Mouse (Mus musculus) midbrain, embryonic 10.5 days (tissue): ENCODE data around the gene Gm21897. TPM values are rescaled to one million over a fixed set of nuclear protein-coding genes. Genes with fewer than 3 reads are reported as not detected.
"Not testable (repeated sequence)": the region's sequence is repeated elsewhere in the genome, so short reads cannot be mapped to it uniquely, and the experiment has no call there.

Source experiments
- DNase-seq: peaks from one replicate; pipeline ENCODE4 v3.0.0-alpha.2; 2017; ENCODE audit warnings: low spot score
- H3K27ac ChIP-seq: fragments of 300-500 bp; sonication (generic); replicated peaks from 2 replicates; pipeline ENCODE4 v1.5.1; 2016; ENCODE audit warnings: mild to moderate bottlenecking
- H3K27me3 ChIP-seq: fragments of 300-500 bp; sonication (generic); 2 replicates; pipeline ENCODE4 v1.6.1; 2016; ENCODE audit warnings: low read depth, mild to moderate bottlenecking; ENCODE audit not compliant: poor library complexity, severe bottlenecking
- H3K36me3 ChIP-seq: fragments of 300-500 bp; sonication (generic); 2 replicates; pipeline ENCODE4 v1.6.1; 2016; ENCODE audit warnings: mild to moderate bottlenecking, moderate library complexity
- H3K4me1 ChIP-seq: fragments of 300-500 bp; sonication (generic); 2 replicates; pipeline ENCODE4 v1.6.1; 2016
- H3K4me3 ChIP-seq: fragments of 300-500 bp; sonication (generic); 2 replicates; pipeline ENCODE4 v1.5.1; 2016; ENCODE audit warnings: mild to moderate bottlenecking, moderate library complexity
- H3K9me3 ChIP-seq: fragments of 300-500 bp; sonication (generic); replicated peaks from 2 replicates; pipeline ENCODE4 v1.6.1; 2016; ENCODE audit warnings: mild to moderate bottlenecking
- WGBS: fragments of 180-500 bp; shearing (Covaris S2); methylation state at CpG from one replicate; pipeline ENCODE4 v1.1.7; 2016; 5-methylcytosine and 5-hydroxymethylcytosine counted together
- polyA plus RNA-seq: library from polyadenylated mRNA; unstranded; fragments of >200 nt; fragmentation: Nextera tagmentation; extraction: Ambion mirVana; gene quantifications from 2 replicates; pipeline ENCODE4 v1.2.1, GENCODE M21; 2016

Gene Gm21897
- not detected in 2 replicates for polyA plus RNA-seq

DNA sequence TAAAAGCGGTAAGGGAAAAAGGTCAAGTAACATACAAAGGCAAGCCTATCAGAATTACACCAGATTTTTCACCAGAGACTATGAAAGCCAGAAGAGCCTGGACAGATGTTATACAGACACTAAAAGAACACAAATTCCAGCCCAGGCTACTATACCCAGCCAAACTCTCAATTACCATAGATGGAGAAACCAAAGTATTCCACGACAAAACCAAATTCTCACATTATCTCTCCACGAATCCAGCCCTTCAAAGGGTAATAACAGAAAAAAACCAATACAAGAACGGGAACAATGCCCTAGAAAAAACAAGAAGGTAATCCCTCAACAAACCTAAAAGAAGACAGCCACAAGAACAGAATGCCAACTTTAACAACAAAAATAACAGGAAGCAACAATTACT lies at the start of gene Gm21897:
Gene Gm21897, plus strand, starts transcription at position 301 of the 400 bp plus-strand sequence.
- DNase-seq, H3K27me3 ChIP-seq, H3K4me3 ChIP-seq, H3K36me3 ChIP-seq, H3K27ac ChIP-seq, H3K4me1 ChIP-seq: not testable (repeated sequence)
- WGBS: no CpG with 5 or more reads among the region's 4 CpGs
- H3K9me3 ChIP-seq: peaks cover 14% of the 10 kb centered on the region

DNA sequence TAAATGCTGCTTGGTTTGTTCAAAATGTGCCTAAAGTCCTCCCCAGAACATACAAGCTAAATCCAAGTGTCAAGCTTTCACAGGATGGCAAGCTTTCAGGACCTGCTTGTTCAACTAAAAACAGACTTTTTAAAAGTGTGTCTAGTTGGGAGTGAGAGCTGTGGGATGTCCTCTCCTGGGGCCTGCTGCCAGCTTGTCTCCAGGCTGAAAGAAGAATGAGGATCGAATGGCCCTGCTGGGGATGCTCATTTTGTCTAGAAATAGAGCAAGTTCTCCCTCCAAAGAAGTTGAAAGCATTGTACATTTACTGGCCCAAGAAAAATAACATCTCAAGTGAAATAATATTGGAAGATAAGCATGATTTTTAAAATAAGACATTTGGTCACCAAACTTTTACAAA lies 45.0 kb upstream of the Gm21897 start:
- H3K4me3 ChIP-seq: no peak overlapping the region
- no peak for DNase-seq
- no peak overlapping the region for H3K27ac ChIP-seq
- 74% methylated on average over 1 of the region's 1 CpGs for WGBS
- H3K9me3 ChIP-seq: no peaks in the 10 kb centered on the region
- no peaks in the 10 kb centered on the region for H3K4me1 ChIP-seq
- H3K27me3 ChIP-seq: no peaks in the 10 kb centered on the region
- no peaks in the 10 kb centered on the region for H3K36me3 ChIP-seq

DNA sequence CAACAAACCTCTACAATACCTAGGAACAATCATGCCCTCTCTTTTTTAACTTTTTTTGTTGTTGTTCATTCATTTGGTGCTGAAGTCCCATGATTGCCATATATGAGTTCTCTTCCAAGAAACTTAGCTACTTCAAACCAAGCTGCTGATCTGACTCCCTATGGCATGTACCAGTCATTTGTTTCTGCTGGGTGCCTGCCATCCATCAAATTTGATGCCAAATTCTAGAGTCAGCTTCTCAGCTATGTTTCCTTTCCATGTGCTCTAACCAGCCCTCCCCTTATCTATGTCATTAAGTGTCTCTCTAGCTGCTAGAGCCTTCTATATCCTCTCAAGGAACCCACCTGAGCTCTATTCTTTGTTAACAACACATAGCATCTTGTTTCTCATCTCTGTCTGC lies 39.8 kb upstream of the Gm21897 start:
- DNase-seq: no peak
- no peaks in the 10 kb centered on the region for H3K27me3 ChIP-seq

DNA sequence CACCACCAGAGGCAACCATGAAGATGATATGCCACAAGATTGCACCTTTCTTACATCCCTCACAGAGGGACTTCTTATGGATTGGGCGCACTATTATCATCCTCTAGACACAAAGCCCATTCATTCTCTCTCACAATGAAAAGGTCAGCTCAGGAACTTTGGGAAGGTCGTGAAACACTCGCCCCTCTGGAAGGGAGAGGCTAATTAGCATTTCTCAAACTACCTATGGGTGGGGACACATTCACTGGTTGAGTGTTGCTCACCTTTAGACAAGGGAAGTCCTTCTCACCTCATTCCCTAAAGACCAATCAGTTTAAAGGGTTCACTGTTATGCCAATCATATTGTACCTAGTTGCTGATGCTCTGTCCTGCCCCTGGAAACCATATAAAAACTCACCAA lies 24.2 kb upstream of the Gm21897 start:
- WGBS: 76% methylated on average over 3 of the region's 3 CpGs
- DNase-seq: no peak

More for the DNA sequence above, 39.8 kb upstream of the Gm21897 start:
- Histone ChIP-seq H3K27ac (no peak overlapping the region), H3K9me3 (no peaks in the 10 kb centered on the region; the same call in 1 of the 2 replicates), H3K4me1 (no peaks in the 10 kb centered on the region), H3K4me3 (no peak overlapping the region), H3K36me3 (no peaks in the 10 kb centered on the region)

DNA sequence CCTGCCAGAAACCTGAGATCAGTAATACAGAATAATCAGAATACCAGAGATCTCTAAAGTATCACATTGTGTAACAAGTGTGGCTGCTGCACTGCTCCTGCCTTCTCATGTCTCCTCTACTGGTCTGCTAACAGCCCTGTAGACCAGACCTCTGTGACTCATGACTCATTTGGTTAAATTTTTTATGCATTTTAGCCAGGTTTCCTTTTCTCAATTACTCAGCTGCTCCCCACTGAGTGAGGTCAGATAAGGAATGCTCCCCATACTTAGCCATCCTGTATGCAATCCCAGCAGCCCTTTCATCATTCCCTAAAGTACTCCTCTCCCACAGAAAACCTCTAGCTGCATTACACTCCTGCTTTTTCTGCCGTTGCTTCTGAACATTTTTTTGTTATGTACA lies 23.0 kb upstream of the Gm21897 start:
- Histone ChIP-seq H3K9me3 (no peaks in the 10 kb centered on the region), H3K27me3 (no peaks in the 10 kb centered on the region), H3K27ac (no peak overlapping the region), H3K4me3 (no peak overlapping the region), H3K36me3 (no peaks in the 10 kb centered on the region), H3K4me1 (no peaks in the 10 kb centered on the region)
- DNase-seq: no peak
- 87% methylated on average over 1 of the region's 1 CpGs for WGBS

More for the DNA sequence above, 24.2 kb upstream of the Gm21897 start:
- Histone ChIP-seq H3K4me1 (no peaks in the 10 kb centered on the region), H3K36me3 (no peaks in the 10 kb centered on the region), H3K4me3 (no peak overlapping the region), H3K9me3 (no peaks in the 10 kb centered on the region), H3K27me3 (no peaks in the 10 kb centered on the region), H3K27ac (no peak overlapping the region)

DNA sequence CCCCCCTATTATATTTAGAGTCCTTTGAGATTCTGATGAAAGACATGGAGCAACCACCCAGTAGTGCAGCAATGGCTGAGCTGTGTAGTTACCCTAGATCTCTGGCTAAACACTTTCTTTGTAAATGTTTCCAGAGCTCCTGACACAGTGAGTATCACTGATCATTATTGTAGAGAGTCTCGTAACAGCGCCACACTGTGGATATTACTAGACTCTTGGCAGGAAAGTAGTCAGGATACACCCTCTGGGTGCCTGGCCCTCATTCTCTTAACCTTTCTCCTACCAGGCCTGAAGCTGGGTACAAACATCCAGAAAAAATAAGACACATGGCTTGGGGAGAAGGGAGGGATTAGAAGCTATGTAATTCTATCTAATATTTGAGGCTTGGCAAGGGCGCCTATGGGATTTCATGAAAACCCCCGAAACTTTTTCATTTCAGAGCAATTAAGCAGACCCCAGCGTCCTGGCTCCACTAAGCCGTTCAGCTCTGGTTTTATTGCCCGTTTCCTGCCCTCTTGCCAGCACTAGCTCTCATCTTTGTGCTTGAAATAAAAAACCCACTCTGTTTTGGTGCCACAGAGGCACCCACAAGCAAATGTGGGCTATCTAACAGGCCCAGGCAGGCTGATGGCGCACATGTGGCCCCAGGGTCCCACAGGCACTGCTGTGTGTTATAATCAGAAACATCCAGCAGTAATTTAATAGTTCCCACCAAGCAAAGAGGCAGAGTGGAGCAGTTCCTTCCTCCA lies 22.2 kb upstream of the Gm21897 start:
- Histone ChIP-seq H3K4me3 (no peak overlapping the region), H3K9me3 (no peaks in the 10 kb centered on the region), H3K4me1 (no peaks in the 10 kb centered on the region), H3K27ac (no peak overlapping the region), H3K36me3 (no peaks in the 10 kb centered on the region), H3K27me3 (no peaks in the 10 kb centered on the region)
- WGBS: 68% methylated on average over 8 of the region's 8 CpGs
- DNase-seq: peak; percentile 17

DNA sequence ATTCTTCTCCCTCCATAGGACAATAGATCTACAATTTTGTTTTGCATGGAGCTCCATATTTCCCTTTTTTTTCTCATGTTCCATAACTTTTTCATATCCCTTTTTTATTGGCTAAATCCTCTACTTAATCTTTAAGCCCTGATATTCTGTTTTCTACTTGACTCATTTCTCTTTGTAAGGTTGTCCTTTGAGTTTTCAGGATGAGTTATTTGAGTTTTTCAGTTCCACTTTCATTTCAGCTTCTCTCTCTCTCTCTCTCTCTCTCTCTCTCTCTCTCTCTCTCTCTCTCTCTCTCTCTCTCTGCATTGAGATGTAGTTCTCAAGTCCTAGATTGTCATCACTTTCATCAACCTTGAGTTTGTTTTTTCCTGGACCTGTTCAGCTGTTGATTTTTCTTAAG lies 17.3 kb downstream of the Gm21897 start:
- no peaks in the 10 kb centered on the region for H3K27me3 ChIP-seq
- no peaks in the 10 kb centered on the region for H3K4me1 ChIP-seq
- H3K9me3 ChIP-seq: no peaks in the 10 kb centered on the region
- no peaks in the 10 kb centered on the region for H3K36me3 ChIP-seq
- no peak overlapping the region for H3K4me3 ChIP-seq
- no peak for DNase-seq
- no peak overlapping the region for H3K27ac ChIP-seq

DNA sequence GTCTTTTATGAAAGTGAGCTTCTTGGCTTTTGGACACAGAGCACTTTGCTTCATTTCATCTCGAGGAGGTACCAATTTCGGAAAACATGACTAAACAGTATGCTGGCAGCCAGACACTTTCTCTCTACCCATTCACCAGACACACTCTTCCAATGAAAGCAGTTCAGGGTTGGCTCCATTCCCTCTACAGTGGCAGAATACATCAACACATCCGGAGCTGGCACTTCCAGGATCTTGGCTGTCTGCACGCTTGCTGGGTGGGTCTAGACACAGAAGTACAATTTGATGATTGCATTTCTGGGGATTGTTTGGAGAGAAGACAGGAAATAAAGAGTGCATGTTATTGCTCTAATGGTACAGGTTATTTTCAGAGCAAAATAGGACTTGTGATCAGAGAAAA lies 21.8 kb downstream of the Gm21897 start:
- no peaks in the 10 kb centered on the region for H3K9me3 ChIP-seq
- H3K27ac ChIP-seq: no peak overlapping the region
- no peak overlapping the region for H3K4me3 ChIP-seq
- no peaks in the 10 kb centered on the region for H3K4me1 ChIP-seq
- H3K36me3 ChIP-seq: no peaks in the 10 kb centered on the region
- WGBS: 89% methylated on average over 4 of the region's 4 CpGs
- no peak for DNase-seq
- H3K27me3 ChIP-seq: no peaks in the 10 kb centered on the region

DNA sequence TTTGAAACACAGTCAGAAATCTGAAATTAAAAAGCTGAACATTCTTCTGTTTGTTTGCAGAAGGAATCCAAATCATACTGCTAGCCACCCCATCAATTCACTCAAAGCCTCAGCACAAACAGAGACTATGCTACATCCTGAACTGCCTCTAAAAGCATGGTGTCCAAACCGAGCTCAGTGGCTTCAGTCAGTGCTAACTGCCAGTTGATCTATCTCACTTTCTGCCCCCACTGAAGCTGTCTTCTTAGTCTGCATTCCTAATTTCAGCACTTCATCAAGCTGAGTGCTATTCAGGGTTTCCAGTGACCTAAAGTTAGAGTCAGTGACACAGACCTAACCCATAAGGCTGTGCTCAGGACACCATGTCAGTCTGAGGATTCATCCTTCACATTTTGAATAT lies 28.8 kb downstream of the Gm21897 start:
- no peaks in the 10 kb centered on the region for H3K9me3 ChIP-seq
- H3K27me3 ChIP-seq: no peaks in the 10 kb centered on the region
- DNase-seq: no peak
- no peak overlapping the region for H3K4me3 ChIP-seq
- H3K27ac ChIP-seq: no peak overlapping the region
- H3K4me1 ChIP-seq: no peaks in the 10 kb centered on the region
- no peaks in the 10 kb centered on the region for H3K36me3 ChIP-seq
- WGBS: 78% methylated on average over 1 of the region's 1 CpGs

DNA sequence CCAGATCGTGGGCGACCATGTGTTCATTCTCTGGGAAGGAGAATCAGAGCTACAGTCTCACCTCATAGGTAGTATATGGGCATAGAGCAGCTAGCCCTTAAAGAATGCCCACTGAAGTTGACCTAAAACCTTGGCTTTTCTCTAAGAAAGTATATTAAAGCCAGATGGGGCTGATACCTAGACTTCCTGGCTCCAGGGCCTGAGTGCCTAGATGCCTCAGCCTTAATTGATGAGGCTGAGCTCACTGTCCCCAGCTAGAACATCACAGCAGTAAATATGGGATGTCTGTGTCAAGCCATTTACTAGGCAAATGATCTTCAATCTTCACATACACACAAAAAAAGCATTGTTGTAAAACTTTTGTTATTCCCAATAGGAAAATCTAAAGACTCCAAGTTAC lies 32.1 kb downstream of the Gm21897 start:
- Histone ChIP-seq H3K4me1 (no peaks in the 10 kb centered on the region), H3K27ac (no peak overlapping the region), H3K36me3 (no peaks in the 10 kb centered on the region), H3K9me3 (no peaks in the 10 kb centered on the region), H3K27me3 (no peaks in the 10 kb centered on the region), H3K4me3 (no peak overlapping the region)
- WGBS: 100% methylated on average over 2 of the region's 2 CpGs
- no peak for DNase-seq

DNA sequence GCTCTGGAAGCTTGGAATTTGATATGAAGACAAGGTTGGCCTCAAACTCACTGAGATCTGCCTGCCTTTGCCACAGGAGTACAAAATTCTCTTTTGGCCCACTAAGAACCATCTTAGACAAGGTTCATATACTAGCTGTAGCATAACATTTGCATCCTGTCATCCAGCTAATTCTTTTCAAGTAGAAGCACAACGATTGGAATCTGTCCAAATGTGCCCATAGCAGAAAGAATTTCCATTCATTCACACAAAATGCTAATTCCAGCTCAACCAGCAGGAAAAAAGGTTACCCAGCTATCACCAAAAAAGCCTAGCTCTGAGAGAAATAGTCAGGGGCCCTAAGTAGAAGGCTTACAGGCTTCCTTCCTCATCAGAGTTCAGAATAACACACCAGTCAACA lies 34.0 kb downstream of the Gm21897 start:
- H3K4me3 ChIP-seq: no peak overlapping the region
- no peaks in the 10 kb centered on the region for H3K27me3 ChIP-seq
- H3K36me3 ChIP-seq: no peaks in the 10 kb centered on the region
- no peak overlapping the region for H3K27ac ChIP-seq
- no peak for DNase-seq
- 71% methylated on average over 1 of the region's 1 CpGs for WGBS
- H3K4me1 ChIP-seq: no peaks in the 10 kb centered on the region
- no peaks in the 10 kb centered on the region for H3K9me3 ChIP-seq

DNA sequence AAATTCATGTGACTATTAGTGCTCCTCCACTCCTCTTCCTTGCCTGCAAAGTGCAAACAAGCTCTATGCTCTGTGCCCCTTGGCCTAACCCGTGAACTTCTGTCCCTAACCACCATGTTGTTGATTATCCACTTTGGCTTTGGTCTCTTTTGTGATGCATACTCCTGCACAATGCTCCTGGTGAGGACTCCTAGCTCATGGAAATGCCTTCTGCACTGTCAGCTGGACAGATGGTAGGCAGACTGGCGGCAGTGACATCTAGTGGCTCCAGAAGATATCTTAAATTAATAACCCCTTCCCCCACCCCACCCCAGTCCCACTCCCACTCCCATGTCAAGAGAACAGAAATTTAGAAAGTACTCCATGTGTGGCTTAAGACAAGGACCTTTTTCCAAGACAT lies 35.1 kb downstream of the Gm21897 start:
- H3K4me3 ChIP-seq: no peak overlapping the region
- no peak for DNase-seq
- WGBS: 51% methylated on average over 2 of the region's 2 CpGs
- no peaks in the 10 kb centered on the region for H3K27me3 ChIP-seq
- H3K36me3 ChIP-seq: no peaks in the 10 kb centered on the region
- no peak overlapping the region for H3K27ac ChIP-seq
- no peaks in the 10 kb centered on the region for H3K9me3 ChIP-seq
- H3K4me1 ChIP-seq: no peaks in the 10 kb centered on the region

DNA sequence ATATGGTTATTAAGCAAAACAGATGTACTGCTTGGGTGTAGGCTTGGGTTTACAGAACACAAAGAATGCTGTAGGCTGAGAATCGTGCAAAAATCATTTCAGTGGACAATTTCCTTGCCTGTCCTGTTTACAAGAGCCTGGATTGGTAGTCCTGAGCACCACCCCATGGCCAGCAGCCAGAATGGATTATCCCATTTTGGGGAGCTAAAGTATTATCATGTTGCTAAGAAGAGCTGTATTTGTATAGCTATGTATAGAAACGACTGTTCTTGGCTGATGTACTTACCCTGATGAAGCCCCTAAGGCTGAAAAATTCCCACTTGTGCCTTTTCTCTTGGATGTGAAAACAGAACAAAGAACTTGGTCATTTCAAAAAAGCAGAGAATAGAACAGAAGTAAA lies 37.6 kb downstream of the Gm21897 start:
- H3K27me3 ChIP-seq: no peaks in the 10 kb centered on the region
- no peaks in the 10 kb centered on the region for H3K9me3 ChIP-seq
- no peak overlapping the region for H3K27ac ChIP-seq
- H3K36me3 ChIP-seq: no peaks in the 10 kb centered on the region
- H3K4me3 ChIP-seq: no peak overlapping the region
- 82% methylated on average over 2 of the region's 2 CpGs for WGBS
- H3K4me1 ChIP-seq: no peaks in the 10 kb centered on the region
- DNase-seq: no peak

DNA sequence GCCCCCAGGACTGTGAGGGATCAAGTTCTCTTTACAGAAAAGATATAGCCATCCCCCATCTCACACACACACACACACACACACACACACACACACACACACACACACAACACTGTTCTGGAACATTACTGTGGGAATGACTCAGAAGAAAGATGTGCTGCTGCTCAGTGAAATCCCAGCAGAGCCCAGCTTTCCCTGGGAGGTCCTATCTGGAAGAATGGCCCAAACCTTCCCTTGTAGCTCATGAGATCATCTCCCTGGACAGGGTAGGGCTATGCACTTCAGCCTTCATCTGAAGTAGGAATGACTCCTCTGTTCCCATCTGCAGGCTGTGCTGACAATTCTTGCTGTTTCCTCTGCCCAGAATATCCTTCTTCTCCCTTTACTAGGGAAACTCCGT lies 38.1 kb downstream of the Gm21897 start:
- Histone ChIP-seq H3K27me3 (no peaks in the 10 kb centered on the region), H3K27ac (no peak overlapping the region), H3K4me3 (no peak overlapping the region), H3K9me3 (no peaks in the 10 kb centered on the region), H3K36me3 (no peaks in the 10 kb centered on the region), H3K4me1 (no peaks in the 10 kb centered on the region)
- no peak for DNase-seq
- WGBS: 96% methylated on average over 1 of the region's 1 CpGs
